Comparison of ENCODE assay signal across 24 mouse cellular contexts in genomic region chr10:4512725-4513124, GRCm38 (mm10). TPM values are rescaled to one million over a fixed set of nuclear protein-coding genes. Genes with fewer than 3 reads are reported as not detected.
A peak's percentile ranks its signal among the peaks of the same experiment; 100 is the strongest.
DNase-seq lines count a peak whose midpoint lies in the region; ATAC-seq and TF ChIP-seq lines count a peak whose summit lies in the region.
"Had no signal": no experiment of that assay in that cellular context is flagged by ENCODE, and none has a peak within 500 bp of the region (broad histone marks: within the 10 kb centered on the region; RNA-seq: fewer than 3 reads in every experiment).

No protein-coding gene starts in this region.

- ATAC-seq in activated CD4-positive, CD25-positive, alpha-beta regulatory T cell, adult 4 months, result peak; percentile 54
- ATAC-seq in inflammation-experienced regulatory T-cells, adult 6 months, result peak; percentile 74
- no peak for ATAC-seq in intestine, postnatal 0 days
- ATAC-seq: forebrain, embryonic 13.5 days; forebrain, postnatal 0 days; hindbrain, embryonic 16.5 days; intestine, embryonic 16.5 days had no signal

- no peak overlapping the region for H3K4me2 ChIP-seq in intestine, postnatal 0 days (replicated peaks; ENCODE audit: low read depth)
- H3K4me2 ChIP-seq: forebrain, embryonic 13.5 days; heart, embryonic 13.5 days; hindbrain, embryonic 12.5 days had no signal

- 23% methylated on average over 9 of the region's 9 CpGs for WGBS in spleen, adult 2 months
- 73% methylated on average over 9 of the region's 9 CpGs for WGBS in intestine, postnatal 0 days

- no peak for TF ChIP-seq POLR2A in spleen, adult 2 months (IDR thresholded peaks at IDR 0.05; ENCODE audit: low read depth, low read length)

- no peak for DNase-seq in spleen, adult 2 months (ENCODE audit: low read depth in 1 of 2, low spot score in 2 of 2)
- no peak for DNase-seq in spleen, adult 18-20 months
- DNase-seq in splenic B cell, adult 2 months (ENCODE audit: low read depth, low spot score), result peak; percentile 10
- DNase-seq in left cerebral cortex, adult 2 months (ENCODE audit: extremely low spot score in 1 of 2, low spot score in 2 of 2), result no peak
- no peak for DNase-seq in lung, postnatal 14 days
- DNase-seq: adrenal gland, adult 2 months; adrenal gland, postnatal 25 days; cerebellum, adult 18-20 months; cerebellum, postnatal 10 days; forebrain, postnatal 0 days; gastrocnemius, adult 2 months; gastrocnemius, postnatal 25 days; heart, adult 11 months; heart, postnatal 36 days had no signal

- H3K27me3 ChIP-seq in spleen, adult 2 months (ENCODE audit: control insufficient read depth, insufficient read depth, low read length), result no peaks in the 10 kb centered on the region
- no peaks in the 10 kb centered on the region for H3K27me3 ChIP-seq in splenic B cell, adult 2 months (ENCODE audit: control insufficient read depth, insufficient read depth, low read length, poor library complexity, severe bottlenecking)
- H3K27me3 ChIP-seq in intestine, postnatal 0 days (replicated peaks; ENCODE audit: control insufficient read depth, insufficient read depth, low read length), result no peaks in the 10 kb centered on the region
- H3K27me3 ChIP-seq: forebrain, embryonic 13.5 days; heart, embryonic 13.5 days; hindbrain, embryonic 12.5 days had no signal

- H3K36me3 ChIP-seq in spleen, adult 2 months (ENCODE audit: control insufficient read depth, insufficient read depth, low read length), result no peaks in the 10 kb centered on the region
- H3K36me3 ChIP-seq in splenic B cell, adult 2 months (ENCODE audit: control insufficient read depth, insufficient read depth, low read length, poor library complexity, severe bottlenecking), result no peaks in the 10 kb centered on the region
- no peaks in the 10 kb centered on the region for H3K36me3 ChIP-seq in intestine, postnatal 0 days (ENCODE audit: control insufficient read depth, insufficient read depth)
- H3K36me3 ChIP-seq: heart, embryonic 13.5 days; hindbrain, embryonic 12.5 days had no signal

- H3K27ac ChIP-seq in spleen, adult 2 months (ENCODE audit: insufficient read depth, low read length), result 0 out of 2 replicates have a peak overlapping the region, but pooled peaks have one; percentile 37
- no peak overlapping the region for H3K27ac ChIP-seq in left cerebral cortex, adult 2 months
- H3K27ac ChIP-seq in intestine, postnatal 0 days (ENCODE audit: low read depth, low read length), result no peak overlapping the region
- H3K27ac ChIP-seq: forebrain, embryonic 13.5 days; gastrocnemius, adult 2 months; heart, embryonic 13.5 days; hindbrain, embryonic 12.5 days had no signal

- no peak overlapping the region for H3K4me3 ChIP-seq in spleen, adult 2 months (ENCODE audit: extremely low read depth, insufficient read depth, insufficient read length)
- H3K4me3 ChIP-seq in left cerebral cortex, adult 2 months, result no peak overlapping the region
- no peak overlapping the region for H3K4me3 ChIP-seq in intestine, postnatal 0 days (ENCODE audit: low read depth, low read length)
- H3K4me3 ChIP-seq: forebrain, embryonic 13.5 days; gastrocnemius, adult 2 months; heart, embryonic 13.5 days; hindbrain, embryonic 12.5 days had no signal

- peaks cover 7% of the 10 kb centered on the region; the same call in 1 of the 2 replicates for H3K4me1 ChIP-seq in spleen, adult 2 months (ENCODE audit: control insufficient read depth, insufficient read depth, insufficient read length)
- no peaks in the 10 kb centered on the region for H3K4me1 ChIP-seq in intestine, postnatal 0 days (replicated peaks; ENCODE audit: control insufficient read depth, insufficient read depth, low read length)
- H3K4me1 ChIP-seq: forebrain, embryonic 13.5 days; heart, embryonic 13.5 days; hindbrain, embryonic 12.5 days had no signal

- H3K9me3 ChIP-seq in intestine, postnatal 0 days (ENCODE audit: control insufficient read depth), result no peaks in the 10 kb centered on the region
- H3K9me3 ChIP-seq: forebrain, embryonic 13.5 days; hindbrain, embryonic 12.5 days had no signal

- intact Hi-C loops in left cerebral cortex, adult 2 months (cut with DNase I), result no loop called here

- no peak for TF ChIP-seq CTCF in spleen, adult 2 months (IDR thresholded peaks at IDR 0.05; ENCODE audit: extremely low read depth, insufficient read depth, insufficient read length, insufficient replicate concordance)
- TF ChIP-seq CTCF in left cerebral cortex, adult 2 months (IDR thresholded peaks at IDR 0.05), result no peak
- TF ChIP-seq CTCF in intestine, postnatal 0 days (IDR thresholded peaks at IDR 0.05; ENCODE audit: low read depth), result no peak

- no peak overlapping the region for H3K9ac ChIP-seq in intestine, postnatal 0 days (ENCODE audit: low read depth, low read length)
- H3K9ac ChIP-seq: forebrain, embryonic 13.5 days; forebrain, postnatal 0 days; heart, embryonic 13.5 days; hindbrain, embryonic 12.5 days had no signal

RNA-seq across cellular contexts. Expression of gene Ccdc170, which starts 30.4 kb away (rescaled TPM):
- not detected in 2 replicates for polyA plus RNA-seq in spleen, adult 2 months (2012; rRNA removed)
- polyA plus RNA-seq in activated CD4-positive, CD25-positive, alpha-beta regulatory T cell, adult 4 months (2017; shearing (Covaris generic)), result not detected
- not detected for polyA plus RNA-seq in inflammation-experienced regulatory T-cells, adult 6 months (2017; shearing (Covaris generic))
- under 1 TPM; 0.23 to 0.26 TPM for total RNA-seq in left cerebral cortex, adult 2 months (2021)
- polyA plus RNA-seq in intestine, postnatal 0 days (2015; fragmentation: Nextera tagmentation; extraction: Ambion mirVana), result 0.13 TPM in 1 of 2 replicates, not detected in the other
- total RNA-seq: MEL had no signal
- polyA plus RNA-seq: heart, embryonic 13.5 days; heart, postnatal 0 days; intestine, embryonic 16.5 days had no signal
